Mouse (Mus musculus) gonadal fat pad, adult 2 months (tissue): ENCODE measurements around the gene Col4a1. TPM values are rescaled to one million over a fixed set of nuclear protein-coding genes. Genes with fewer than 3 reads are reported as not detected.

Experiments
- DNase-seq: peaks from one replicate; pipeline ENCODE4 v3.0.0-alpha.2; 2012; ENCODE audit warnings: low read depth
- polyA plus RNA-seq: library from polyadenylated mRNA; depleted of rRNA; stranded (reverse); fragments of >200 nt; gene quantifications from 2 replicates; pipeline ENCODE4 v1.2.3, GENCODE M21; 2012

Gene Col4a1
- polyA plus RNA-seq, 1 experiment: 759 TPM

- no peak for DNase-seq
These were observed 46.2 kb downstream of the Col4a1 start for GRCm38 (mm10) chr8:11266471-11266870.

GRCm38 (mm10) chr8:11265971-11266370 is 46.7 kb downstream of the Col4a1 start:
- no peak for DNase-seq

GRCm38 (mm10) chr8:11263848-11264247 is 48.8 kb downstream of the Col4a1 start:
- DNase-seq: no peak

- DNase-seq: no peak
These were observed 50.4 kb downstream of the Col4a1 start for GRCm38 (mm10) chr8:11262031-11262735.

- DNase-seq: no peak
These were observed 52.6 kb downstream of the Col4a1 start for GRCm38 (mm10) chr8:11259832-11260615.

- DNase-seq: no peak
These were observed 54.0 kb downstream of the Col4a1 start for GRCm38 (mm10) chr8:11258517-11259136.

- no peak for DNase-seq
These were observed 55.3 kb downstream of the Col4a1 start for GRCm38 (mm10) chr8:11257079-11258017.

GRCm38 (mm10) chr8:11256405-11256804 is 56.2 kb downstream of the Col4a1 start:
- no peak for DNase-seq

GRCm38 (mm10) chr8:11255680-11256079 is 56.9 kb downstream of the Col4a1 start:
- no peak for DNase-seq

- no peak for DNase-seq
These were observed 57.6 kb downstream of the Col4a1 start for GRCm38 (mm10) chr8:11254914-11255530.

GRCm38 (mm10) chr8:11254510-11254909 is 58.1 kb downstream of the Col4a1 start:
- no peak for DNase-seq

- DNase-seq: no peak
These were observed 59.1 kb downstream of the Col4a1 start for GRCm38 (mm10) chr8:11253556-11253955.

GRCm38 (mm10) chr8:11253041-11253440 is 59.6 kb downstream of the Col4a1 start:
- DNase-seq: no peak

GRCm38 (mm10) chr8:11252235-11252774 is 60.3 kb downstream of the Col4a1 start:
- DNase-seq: no peak

GRCm38 (mm10) chr8:11250149-11250548 is 62.5 kb downstream of the Col4a1 start:
- DNase-seq: no peak

GRCm38 (mm10) chr8:11249541-11250058 is 63.0 kb downstream of the Col4a1 start:
- DNase-seq: no peak

GRCm38 (mm10) chr8:11248712-11249111 is 63.9 kb downstream of the Col4a1 start:
- no peak for DNase-seq

- no peak for DNase-seq
These were observed 71.1 kb downstream of the Col4a1 start for GRCm38 (mm10) chr8:11241488-11241887.

- DNase-seq: no peak
These were observed 77.8 kb downstream of the Col4a1 start for GRCm38 (mm10) chr8:11234879-11235210.

GRCm38 (mm10) chr8:11234151-11234878 is 78.3 kb downstream of the Col4a1 start:
- no peak for DNase-seq
